Mouse (Mus musculus): ENCODE data around the gene Gps1. TPM values are rescaled to one million over a fixed set of nuclear protein-coding genes. Genes with fewer than 3 reads are reported as not detected.
"Not testable (repeated sequence)": the region's sequence is repeated elsewhere in the genome, so short reads cannot be mapped to it uniquely, and the experiment has no call there.

The Gps1 gene
- total RNA-seq, 2 experiments from 2014 or later: 62.5 to 63.3 TPM

DNA sequence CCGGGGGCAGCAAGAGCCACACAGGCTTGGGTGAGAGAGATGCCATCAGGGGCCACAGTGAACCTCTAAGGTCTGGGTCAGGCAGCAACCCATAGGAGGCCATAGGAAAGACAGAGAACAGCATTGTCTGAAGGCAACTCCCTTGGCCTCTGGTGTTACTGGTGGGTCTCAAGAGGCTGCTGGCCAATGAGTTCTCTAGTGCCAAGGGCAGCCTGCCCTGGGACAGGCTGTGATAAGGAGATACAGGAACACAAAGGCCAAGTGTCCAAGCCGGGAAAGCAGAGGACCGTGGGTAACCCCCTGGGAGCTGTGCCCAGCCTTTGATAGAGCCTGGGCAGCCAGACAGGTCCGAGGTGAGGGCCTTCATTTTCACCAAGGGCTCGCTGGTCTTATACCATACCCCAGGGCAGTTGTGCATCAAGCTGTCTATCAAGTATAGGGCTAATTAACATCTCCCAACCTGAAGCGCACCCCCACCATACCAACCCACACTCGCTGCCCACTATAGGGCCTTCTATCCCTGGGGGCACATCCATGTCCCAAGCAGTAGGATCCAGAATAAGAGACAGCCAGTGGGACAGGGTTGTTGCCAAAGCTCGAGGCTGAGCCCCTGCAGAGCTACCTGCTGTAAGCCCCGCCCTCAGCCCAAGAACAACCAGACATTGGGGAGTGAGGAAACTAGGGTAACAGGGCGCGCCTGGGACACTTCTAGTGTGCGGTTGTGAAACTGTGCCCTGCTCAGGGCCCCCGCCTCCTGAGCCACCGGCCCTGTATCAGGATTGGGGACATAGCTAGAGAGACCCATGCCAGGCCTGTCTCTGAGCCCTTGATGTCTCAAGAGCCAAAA, 37.2 kb downstream of the Gps1 start:
- DNase-seq (ENCODE audit: low spot score): no peak

- no peak for DNase-seq (ENCODE audit: low spot score)
Observed at GRCm38 (mm10) chr11:120822321-120822720, 38.2 kb downstream of the Gps1 start.

DNA sequence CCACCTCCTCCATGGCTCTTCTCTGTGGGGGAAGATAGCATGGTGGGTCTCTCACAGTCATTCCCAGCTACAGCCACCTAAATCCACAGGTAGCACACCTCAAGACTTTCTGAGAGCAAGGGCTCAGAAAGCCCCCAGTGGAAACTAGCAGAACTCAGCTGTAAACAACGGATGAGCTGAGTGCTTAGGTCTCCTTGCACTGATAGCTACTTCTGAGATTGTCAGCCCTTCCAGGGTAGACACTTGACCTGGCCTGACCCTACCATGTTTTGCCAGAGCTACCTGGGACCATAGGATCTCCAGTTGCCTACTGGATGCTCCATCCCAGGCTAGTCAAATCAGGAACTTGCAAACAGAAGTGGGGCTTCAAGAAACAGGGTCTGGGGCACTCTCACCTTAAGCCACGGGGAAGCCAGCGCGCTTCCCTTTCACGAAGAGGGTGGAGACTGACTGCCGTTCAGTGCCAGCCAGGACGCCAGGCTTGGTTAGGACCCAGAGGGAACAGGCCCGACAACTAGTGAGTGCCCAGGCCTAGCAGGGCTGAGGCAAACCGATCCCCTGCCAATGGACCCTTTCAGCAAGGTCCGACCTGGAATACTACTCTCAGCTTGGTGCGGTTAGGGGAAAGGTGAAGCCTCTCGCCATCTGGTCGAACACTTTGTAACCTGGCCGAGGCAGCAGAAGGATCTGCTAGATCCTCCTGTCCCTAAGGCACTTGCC, 38.9 kb downstream of the Gps1 start:
- DNase-seq (ENCODE audit: low spot score): no peak

DNA sequence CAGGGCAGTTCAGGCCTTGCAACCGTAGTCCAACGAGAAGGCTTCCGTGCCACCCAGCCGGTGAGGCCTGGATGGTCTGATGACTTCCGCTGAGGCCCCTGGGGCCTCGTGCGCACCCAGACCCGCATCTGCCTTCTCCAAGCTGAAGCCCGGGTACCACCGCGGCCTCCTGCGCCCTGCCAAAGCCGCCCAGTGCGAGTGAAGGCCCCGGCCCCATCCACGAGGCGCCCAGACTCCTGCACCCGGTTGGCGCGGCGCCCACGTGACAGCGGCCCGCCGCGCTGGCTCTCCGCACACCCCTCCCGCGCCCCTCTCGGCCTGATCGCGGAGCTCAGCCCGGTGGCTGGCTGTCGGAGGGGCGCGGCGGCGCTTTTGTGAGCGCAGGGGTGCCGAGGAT, 39.5 kb downstream of the Gps1 start:
- DNase-seq (ENCODE audit: low spot score): peak; percentile 22

DNA sequence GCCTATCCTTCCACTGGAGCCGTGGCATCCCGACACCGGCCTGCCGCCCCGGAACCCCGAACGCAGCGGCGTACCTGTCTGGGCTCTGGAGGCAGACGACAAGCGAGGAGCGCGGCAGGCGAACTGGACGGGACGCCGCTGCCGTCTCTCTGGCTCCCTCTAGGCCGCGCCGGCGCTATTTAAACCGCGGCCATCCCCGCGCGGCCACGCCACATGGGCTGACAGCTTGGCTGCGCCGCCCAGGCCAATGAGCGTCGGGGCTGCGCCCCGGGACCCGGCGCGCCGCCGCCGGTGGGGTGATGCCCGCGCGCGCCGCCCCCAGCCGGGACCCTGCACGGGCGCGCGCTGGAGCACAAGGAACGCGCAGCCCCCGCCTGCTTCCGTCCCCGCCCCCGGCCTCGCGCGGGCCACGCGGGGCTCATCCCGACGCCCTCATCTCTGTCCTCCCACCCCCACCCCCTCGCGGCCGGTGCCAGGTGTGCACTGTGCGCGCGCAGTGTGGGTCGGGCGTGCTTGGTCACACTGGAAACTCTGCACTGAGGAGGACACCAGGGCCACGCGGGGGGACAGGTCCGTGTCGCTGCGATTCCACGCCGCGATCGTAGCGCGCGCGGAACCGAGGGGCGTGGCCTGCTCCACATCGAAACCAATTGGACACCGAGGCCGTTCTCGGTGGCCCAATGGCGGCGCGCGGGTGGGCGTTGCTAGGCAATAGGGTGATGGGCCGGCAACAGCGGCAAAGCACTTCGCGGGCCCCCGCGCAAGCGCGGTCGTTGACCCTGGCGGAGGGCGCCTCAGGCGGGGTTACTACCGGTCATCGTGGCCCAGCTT, 40.1 kb downstream of the Gps1 start, which contains the start of gene Fasn:
Gene Fasn (minus strand): TSS at position 592 of the 831 bp plus-strand sequence.
- peak; percentile 93 for DNase-seq (ENCODE audit: low spot score)

- no peak for DNase-seq (ENCODE audit: low spot score)
Observed at GRCm38 (mm10) chr11:120824787-120825288, 40.8 kb downstream of the Gps1 start.

GRCm38 (mm10) chr11:120825289-120825863, 41.3 kb downstream of the Gps1 start:
- DNase-seq (ENCODE audit: low spot score): no peak

DNA sequence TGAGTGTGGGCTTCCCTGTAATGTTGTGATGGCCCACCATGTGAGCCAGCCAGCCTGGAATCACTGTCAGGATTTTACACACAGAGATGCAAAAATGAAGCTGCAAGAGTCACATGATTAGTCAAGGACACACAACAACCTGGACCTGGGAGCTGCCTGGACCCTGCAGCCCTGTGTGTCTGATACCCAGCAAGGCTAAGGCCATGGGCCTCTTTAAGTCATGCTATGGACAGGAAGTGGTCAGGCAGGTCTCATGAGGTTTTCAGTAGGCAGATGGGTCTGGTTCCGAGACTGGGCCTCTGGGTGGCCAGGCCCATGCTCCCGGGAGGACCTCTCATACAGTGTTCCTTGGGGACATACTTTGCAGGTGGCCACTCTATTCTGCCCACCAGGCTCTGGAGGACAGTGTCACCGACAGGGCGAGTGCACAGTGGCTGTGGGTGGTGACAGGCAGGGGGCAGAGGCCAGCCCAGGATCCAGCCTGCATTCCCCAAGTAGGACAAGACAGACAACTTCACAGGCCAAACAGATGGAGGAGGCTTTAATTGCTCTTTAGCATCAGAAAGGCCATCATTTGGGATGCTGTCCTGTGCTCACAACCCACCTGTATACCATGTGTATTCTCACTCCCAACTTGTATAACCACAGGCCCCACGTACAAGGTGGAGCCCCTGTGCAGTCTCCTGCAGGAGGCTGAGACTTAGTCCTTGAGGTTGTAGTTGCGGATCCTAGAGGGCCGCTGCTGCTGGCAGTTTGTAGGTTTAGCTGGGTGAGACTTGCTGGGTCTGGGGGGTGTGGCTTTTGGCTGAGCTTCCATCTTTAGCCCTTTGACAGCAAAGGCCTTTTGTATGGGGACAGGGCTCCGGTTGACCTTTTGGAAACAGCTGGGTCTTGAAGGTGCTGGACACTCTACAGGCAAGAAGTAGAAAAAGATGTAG, 42.2 kb downstream of the Gps1 start:
- DNase-seq (ENCODE audit: low spot score): no peak

DNA sequence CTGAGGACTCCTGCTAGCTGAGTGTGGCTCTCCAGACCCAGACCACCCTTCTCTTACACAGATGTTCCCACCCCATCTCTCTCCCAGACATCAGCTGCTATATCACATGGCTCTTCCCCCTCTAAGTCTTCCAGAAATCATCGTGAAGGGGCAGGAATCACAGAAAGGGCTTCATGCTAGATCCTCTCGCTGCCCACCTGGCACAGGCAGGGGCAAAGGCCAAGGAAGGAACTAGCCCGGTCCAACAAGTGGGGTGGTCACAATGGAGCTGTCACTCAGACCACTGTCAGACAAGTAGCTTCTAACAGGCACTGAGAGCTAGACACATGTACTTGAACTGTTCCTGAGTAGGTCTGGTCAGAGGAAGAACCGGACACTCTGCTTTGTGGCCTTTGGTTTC, 44.3 kb downstream of the Gps1 start:
- DNase-seq (ENCODE audit: low spot score): no peak

- DNase-seq (ENCODE audit: low spot score): no peak
Observed at GRCm38 (mm10) chr11:120829757-120830532, 45.9 kb downstream of the Gps1 start.

GRCm38 (mm10) chr11:120830686-120831085, 46.6 kb downstream of the Gps1 start:
- DNase-seq (ENCODE audit: low spot score): no peak

- DNase-seq (ENCODE audit: low spot score): no peak
Observed at GRCm38 (mm10) chr11:120831659-120832440, 47.8 kb downstream of the Gps1 start.

- DNase-seq (ENCODE audit: low spot score): not testable (repeated sequence)
Observed at GRCm38 (mm10) chr11:120832962-120833361, 48.9 kb downstream of the Gps1 start.

DNA sequence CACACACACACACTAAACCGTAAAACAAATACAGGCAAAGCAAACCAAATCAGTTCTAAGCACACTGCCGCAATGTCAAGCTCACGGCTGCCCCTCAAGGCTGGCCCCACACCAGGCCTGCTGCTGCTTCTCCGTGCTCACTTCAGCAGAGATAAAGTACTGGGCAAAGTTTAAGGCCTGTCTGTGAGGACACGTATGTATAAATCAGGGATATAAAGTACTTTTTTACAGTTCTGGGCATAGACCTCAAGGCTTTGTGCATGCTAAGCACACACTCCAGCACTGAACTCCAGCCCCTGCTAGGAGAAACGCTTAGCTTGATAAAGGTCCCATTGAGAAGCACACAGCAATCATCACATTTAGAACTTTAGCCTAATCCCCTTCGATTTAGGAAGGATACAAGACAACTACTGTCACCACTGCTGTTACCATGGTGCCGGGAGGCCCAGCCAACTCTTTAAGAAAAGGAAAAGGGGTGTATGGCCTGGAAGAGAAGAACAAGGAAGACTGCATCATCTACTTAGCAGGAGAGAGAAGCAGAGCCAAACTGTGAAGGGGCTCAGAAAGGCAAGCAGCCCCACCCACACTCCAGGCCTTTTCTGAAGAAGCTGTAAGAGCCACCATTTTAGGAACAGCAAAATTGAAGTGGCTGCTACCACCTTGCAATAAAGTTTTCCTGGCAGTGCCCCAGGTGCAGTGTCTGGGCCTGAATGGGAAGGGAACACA, 49.6 kb downstream of the Gps1 start:
- no peak for DNase-seq (ENCODE audit: low spot score)
